Mouse (Mus musculus): ENCODE results near the gene Map1lc3a.

The Map1lc3a gene

GRCm38 (mm10) chr2:155276195-155276594 lies at the start of gene Map1lc3a:
TSS of gene Map1lc3a (plus strand) at chr2:155276297.
- peak; percentile 96 to 97 for DNase-seq

- no peak for DNase-seq
These were observed 40.2 kb upstream of the Map1lc3a start for GRCm38 (mm10) chr2:155235746-155236361.

- DNase-seq: peak; percentile 98 to 99
These were observed 39.6 kb upstream of the Map1lc3a start, which contains the start of gene Dynlrb1 for GRCm38 (mm10) chr2:155236362-155236992. TSS of gene Dynlrb1 (plus strand) at chr2:155236533.

GRCm38 (mm10) chr2:155237276-155237675 lies 38.8 kb upstream of the Map1lc3a start:
- DNase-seq: peak in 1 of 2 experiments; percentile 5

- DNase-seq: peak; percentile 38 to 46
These were observed 35.2 kb upstream of the Map1lc3a start for GRCm38 (mm10) chr2:155240915-155241314.

- DNase-seq: peak in 1 of 2 experiments; percentile 41
These were observed 33.7 kb upstream of the Map1lc3a start for GRCm38 (mm10) chr2:155242296-155242855.

- DNase-seq: no peak
These were observed 29.9 kb upstream of the Map1lc3a start for GRCm38 (mm10) chr2:155246231-155246630.

- no peak for DNase-seq
These were observed 27.9 kb upstream of the Map1lc3a start for GRCm38 (mm10) chr2:155248206-155248605.

- no peak for DNase-seq
These were observed 27.4 kb upstream of the Map1lc3a start for GRCm38 (mm10) chr2:155248718-155249117.

GRCm38 (mm10) chr2:155249588-155249987 lies 26.5 kb upstream of the Map1lc3a start:
- no peak for DNase-seq

- no peak for DNase-seq
These were observed 10.6 kb upstream of the Map1lc3a start for GRCm38 (mm10) chr2:155265526-155265925.

GRCm38 (mm10) chr2:155266896-155267295 lies 9.2 kb upstream of the Map1lc3a start:
- DNase-seq: no peak

GRCm38 (mm10) chr2:155271957-155272356 lies 4.1 kb upstream of the Map1lc3a start:
- DNase-seq: no peak

GRCm38 (mm10) chr2:155272396-155273170 lies 3.5 kb upstream of the Map1lc3a start:
- DNase-seq: no peak

GRCm38 (mm10) chr2:155273603-155274002 lies 2.5 kb upstream of the Map1lc3a start:
- no peak for DNase-seq

- peak; percentile 77 to 81 for DNase-seq
These were observed 601 bp downstream of the Map1lc3a start for GRCm38 (mm10) chr2:155276621-155277175.

- DNase-seq: peak in 1 of 2 experiments; percentile 5
These were observed 1.6 kb downstream of the Map1lc3a start for GRCm38 (mm10) chr2:155277721-155278120.

- peak; percentile 80 to 85 for DNase-seq
These were observed 2.3 kb downstream of the Map1lc3a start for GRCm38 (mm10) chr2:155278361-155278760.

- no peak for DNase-seq
These were observed 3.1 kb downstream of the Map1lc3a start for GRCm38 (mm10) chr2:155279163-155279562.

- no peak for DNase-seq
These were observed 4.0 kb downstream of the Map1lc3a start for GRCm38 (mm10) chr2:155280116-155280515.

GRCm38 (mm10) chr2:155283793-155284192 lies 7.7 kb downstream of the Map1lc3a start:
- no peak for DNase-seq

- DNase-seq: peak in 1 of 2 experiments; percentile 8
These were observed 8.6 kb downstream of the Map1lc3a start for GRCm38 (mm10) chr2:155284647-155285046.

- DNase-seq: no peak
These were observed 9.6 kb downstream of the Map1lc3a start for GRCm38 (mm10) chr2:155285744-155286143.
